Mouse (Mus musculus) olfactory bulb, adult 2 months (tissue): ENCODE results near the gene Neurl1a.

ENCODE experiments used
- CTCF ChIP-seq: fragments of 200-500 bp; IDR thresholded peaks from 2 replicates; pipeline ENCODE4 v1.5.1; 2012; ENCODE audit warnings: low read depth, mild to moderate bottlenecking, low read length, moderate library complexity; ENCODE audit not compliant: insufficient read depth
- POLR2A ChIP-seq: fragments of 200-500 bp; IDR thresholded peaks from 2 replicates; pipeline ENCODE4 v1.6.1; 2012; ENCODE audit warnings: mild to moderate bottlenecking, low read depth, low read length, moderate library complexity; ENCODE audit not compliant: insufficient read depth

DNA sequence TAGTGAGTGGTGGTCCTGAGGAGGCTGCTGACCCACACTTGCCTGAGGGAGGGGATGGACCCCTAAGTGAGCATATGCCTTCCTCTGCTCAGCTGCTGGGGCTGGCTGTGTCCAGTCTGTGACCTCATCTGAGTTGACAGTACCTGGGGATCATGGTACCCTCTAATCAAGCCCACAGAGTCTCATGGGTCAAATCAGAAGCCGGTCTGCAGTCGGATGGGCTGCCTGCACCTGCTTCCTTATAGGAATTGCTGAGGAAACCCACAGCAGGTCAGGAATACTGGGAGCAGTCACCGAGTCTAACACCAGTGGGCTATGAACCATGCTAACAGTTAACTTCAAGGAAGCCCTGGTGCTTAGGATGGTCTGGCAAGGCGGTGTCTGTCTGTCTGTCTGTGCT is 31.8 kb downstream of the Neurl1a start:
- TF ChIP-seq POLR2A (no peak), CTCF (no peak)
